Mouse (Mus musculus) c-Kit-positive CD71-positive TER-119-positive erythroid progenitor cells, embryonic 14.5 days (primary cell): Measurements from ENCODE around the gene Gm49354.

ENCODE experiments used
- DNase-seq: peaks from one replicate; pipeline ENCODE4 v3.0.0-alpha.2; 2013; ENCODE audit warnings: low spot score

Gm49354 gene

GRCm38 (mm10) chr13:59710230-59710629 lies 71.8 kb downstream of the Gm49354 start, which contains the start of gene Spata31d1a:
Gene Spata31d1a (minus strand): TSS chr13:59710330.
- DNase-seq: no peak
